Mouse (Mus musculus) heart, adult 2 months (tissue): ENCODE measurements around the gene Gpr183. TPM values are rescaled to one million over a fixed set of nuclear protein-coding genes. Genes with fewer than 3 reads are reported as not detected.

ENCODE experiments used
- DNase-seq, 2 experiments: peaks; one replicate each; pipeline ENCODE4 v3.0.0; 2021
- H3K27ac ChIP-seq: fragments of 200-600 bp; 2 replicates; pipeline ENCODE4 v1.8.1; 2022
- H3K27me3 ChIP-seq: fragments of 200-500 bp; 2 replicates; pipeline ENCODE4 v1.6.1; 2012; ENCODE audit warnings: mild to moderate bottlenecking, low read length, inconsistent platforms, mixed read lengths; ENCODE audit not compliant: control insufficient read depth, insufficient read depth
- H3K36me3 ChIP-seq: fragments of 200-500 bp; 2 replicates; pipeline ENCODE4 v1.6.1; 2012; ENCODE audit warnings: low read length, inconsistent platforms; ENCODE audit not compliant: control insufficient read depth, insufficient read depth
- H3K4me1 ChIP-seq: fragments of 200-500 bp; 2 replicates; pipeline ENCODE4 v1.6.1; 2011; ENCODE audit warnings: low read length; ENCODE audit not compliant: control insufficient read depth, insufficient read depth
- H3K4me3 ChIP-seq: fragments of 200-600 bp; 2 replicates; pipeline ENCODE4 v1.8.1; 2022
- H3K79me2 ChIP-seq: fragments of 200-500 bp; replicated peaks from 2 replicates; pipeline ENCODE4 v1.6.1; 2012; ENCODE audit warnings: mild to moderate bottlenecking, inconsistent platforms, low read length, moderate library complexity, mixed read lengths; ENCODE audit not compliant: control insufficient read depth, insufficient read depth
- H3K9ac ChIP-seq: fragments of 200-500 bp; 2 replicates; pipeline ENCODE4 v1.6.1; 2012; ENCODE audit warnings: low read depth, mild to moderate bottlenecking, control low read depth, inconsistent platforms, low read length, mixed read lengths
- CTCF ChIP-seq: fragments of 200-600 bp; IDR thresholded peaks from 2 replicates; pipeline ENCODE4 v1.8.1; 2022; ENCODE audit warnings: antibody characterized with exemption, mild to moderate bottlenecking, moderate library complexity
- EP300 ChIP-seq: fragments of 200-500 bp; IDR thresholded peaks from 2 replicates; pipeline ENCODE4 v1.6.1; 2011; ENCODE audit warnings: low read depth, low read length, control low read depth; ENCODE audit not compliant: insufficient read depth
- POLR2A ChIP-seq: fragments of 200-500 bp; IDR thresholded peaks from 2 replicates; pipeline ENCODE4 v1.6.1; 2011; ENCODE audit warnings: mild to moderate bottlenecking, low read depth, low read length, control low read depth; ENCODE audit not compliant: insufficient read depth
- WGBS: fragments of 180-500 bp; shearing (Covaris S2); methylation state at CpG from one replicate; pipeline ENCODE4 v1.1.7; 2018; 5-methylcytosine and 5-hydroxymethylcytosine counted together
- intact Hi-C: fragments of 180-260 bp; cut with DNase I; formaldehyde crosslinking; loops from one replicate; pipeline ENCODE4 v1.15.1; 2025
- polyA plus RNA-seq: library from polyadenylated mRNA; depleted of rRNA; stranded (reverse); fragments of >200 nt; gene quantifications from 2 replicates; pipeline ENCODE4 v1.2.3, GENCODE M21; 2012
- total RNA-seq, 2 experiments: library from RNA; stranded (reverse); gene quantifications; 2 replicates each; pipeline ENCODE4 v1.2.3; 2021

The Gpr183 gene
- total and polyA plus RNA-seq, 3 experiments: 0.84 to 1.3 (median 1.1) TPM

- H3K79me2 ChIP-seq: peaks cover 1% of the 10 kb centered on the region; the same call in 1 of the 2 replicates
- no peaks in the 10 kb centered on the region for H3K27me3 ChIP-seq
- TF ChIP-seq EP300 (no peak), CTCF (no peak), POLR2A (no peak)
- no peak overlapping the region for H3K9ac ChIP-seq
- intact Hi-C loops: no loop called here
- peaks cover 7% of the 10 kb centered on the region for H3K4me1 ChIP-seq
- DNase-seq: peak in 1 of 2 experiments; percentile 8
- no peak overlapping the region for H3K27ac ChIP-seq
- peaks cover 5% of the 10 kb centered on the region for H3K36me3 ChIP-seq
- no peak overlapping the region for H3K4me3 ChIP-seq
- 83% methylated on average over 8 of the region's 8 CpGs for WGBS
Observed at GRCm38 (mm10) chr14:121936856-121937255, 28.1 kb downstream of the Gpr183 start.

- Histone ChIP-seq H3K4me1 (peaks cover 7% of the 10 kb centered on the region), H3K4me3 (no peak overlapping the region), H3K9ac (no peak overlapping the region), H3K79me2 (peaks cover 1% of the 10 kb centered on the region; the same call in 1 of the 2 replicates), H3K27ac (no peak overlapping the region), H3K36me3 (peaks cover 5% of the 10 kb centered on the region), H3K27me3 (no peaks in the 10 kb centered on the region)
- no peak for DNase-seq
- intact Hi-C loops: no loop called here
- TF ChIP-seq POLR2A: no peak
- TF ChIP-seq EP300: no peak
- no peak for TF ChIP-seq CTCF
- 90% methylated on average over 4 of the region's 4 CpGs for WGBS
Observed at GRCm38 (mm10) chr14:121936356-121936755, 28.6 kb downstream of the Gpr183 start.

GRCm38 (mm10) chr14:121934597-121934946, 30.4 kb downstream of the Gpr183 start:
- Histone ChIP-seq H3K27ac (no peak overlapping the region), H3K4me3 (no peak overlapping the region), H3K36me3 (peaks cover 5% of the 10 kb centered on the region), H3K4me1 (peaks cover 11% of the 10 kb centered on the region), H3K27me3 (no peaks in the 10 kb centered on the region), H3K9ac (no peak overlapping the region), H3K79me2 (peaks cover 1% of the 10 kb centered on the region; the same call in 1 of the 2 replicates)
- intact Hi-C loops: loop anchor here (5.0 kb wide), 1 partner anchor 48 kb away; no protein-coding TSS in a partner anchor
- TF ChIP-seq CTCF: no peak
- TF ChIP-seq POLR2A: no peak
- no peak for TF ChIP-seq EP300
- DNase-seq: no peak
- WGBS: 83% methylated on average over 5 of the region's 5 CpGs

- Histone ChIP-seq H3K9ac (no peak overlapping the region), H3K36me3 (peaks cover 5% of the 10 kb centered on the region), H3K4me1 (peaks cover 11% of the 10 kb centered on the region), H3K4me3 (no peak overlapping the region), H3K27me3 (no peaks in the 10 kb centered on the region), H3K79me2 (peaks cover 1% of the 10 kb centered on the region; the same call in 1 of the 2 replicates), H3K27ac (no peak overlapping the region)
- intact Hi-C loops: loop anchor here (5.0 kb wide), 1 partner anchor 48 kb away; no protein-coding TSS in a partner anchor
- no peak for DNase-seq
- no peak for TF ChIP-seq EP300
- no peak for TF ChIP-seq POLR2A
- TF ChIP-seq CTCF: no peak
- WGBS: 89% methylated on average over 7 of the region's 7 CpGs
Observed at GRCm38 (mm10) chr14:121933906-121934596, 30.9 kb downstream of the Gpr183 start.

GRCm38 (mm10) chr14:121932180-121932579, 32.8 kb downstream of the Gpr183 start:
- no peaks in the 10 kb centered on the region for H3K79me2 ChIP-seq
- H3K27me3 ChIP-seq: no peaks in the 10 kb centered on the region
- no peak overlapping the region for H3K9ac ChIP-seq
- intact Hi-C loops: loop anchor here (5.0 kb wide), 1 partner anchor 50 kb away; no protein-coding TSS in a partner anchor
- no peak for DNase-seq
- H3K27ac ChIP-seq: no peak overlapping the region
- H3K36me3 ChIP-seq: peaks cover 2% of the 10 kb centered on the region; the same call in 1 of the 2 replicates
- peaks cover 7% of the 10 kb centered on the region for H3K4me1 ChIP-seq
- no peak overlapping the region for H3K4me3 ChIP-seq
- no peak for TF ChIP-seq CTCF
- no peak for TF ChIP-seq EP300
- TF ChIP-seq POLR2A: no peak
- WGBS: 77% methylated on average over 4 of the region's 4 CpGs

- no peak overlapping the region for H3K4me3 ChIP-seq
- no peak for TF ChIP-seq CTCF
- H3K36me3 ChIP-seq: peaks cover 2% of the 10 kb centered on the region; the same call in 1 of the 2 replicates
- no peaks in the 10 kb centered on the region for H3K27me3 ChIP-seq
- intact Hi-C loops: loop anchor here (5.0 kb wide), 1 partner anchor 51 kb away; no protein-coding TSS in a partner anchor
- H3K27ac ChIP-seq: no peak overlapping the region
- 76% methylated on average over 3 of the region's 3 CpGs for WGBS
- no peak overlapping the region for H3K9ac ChIP-seq
- H3K79me2 ChIP-seq: no peaks in the 10 kb centered on the region
- no peak for DNase-seq
- H3K4me1 ChIP-seq: peaks cover 7% of the 10 kb centered on the region
Observed at GRCm38 (mm10) chr14:121931594-121931993, 33.4 kb downstream of the Gpr183 start.
